Mouse (Mus musculus): Measurements from ENCODE around the gene Slc4a10. TPM values are rescaled to one million over a fixed set of nuclear protein-coding genes. Genes with fewer than 3 reads are reported as not detected.
"Not testable (repeated sequence)": the region's sequence is repeated elsewhere in the genome, so short reads cannot be mapped to it uniquely, and the experiment has no call there.

Slc4a10 gene
- 0.03 and 0.05 TPM in 2 replicates for polyA plus RNA-seq (2016; fragmentation: Nextera tagmentation; extraction: Ambion mirVana)

DNA sequence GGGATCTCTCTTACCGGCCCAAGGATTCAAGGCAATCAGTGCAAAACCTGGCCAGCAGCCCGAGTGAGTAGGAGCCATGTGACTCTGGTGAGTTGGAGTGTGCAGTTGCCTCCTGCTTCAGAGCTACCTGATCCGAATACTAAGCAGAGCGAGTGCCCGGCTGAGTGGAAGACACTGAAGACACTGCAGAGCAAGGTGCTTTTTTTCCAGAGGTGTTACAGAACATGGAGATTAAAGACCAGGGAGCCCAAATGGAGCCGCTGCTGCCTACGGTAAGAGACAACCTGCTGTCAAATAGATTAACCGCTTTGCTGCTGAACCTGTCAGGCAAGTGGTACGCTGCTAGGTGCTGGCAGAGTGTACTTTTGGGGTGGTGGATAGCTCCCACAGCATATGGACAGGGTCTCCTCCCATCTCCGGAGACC lies at the start of gene Slc4a10:
Slc4a10 (plus strand) TSS at position 42 of the 425 bp plus-strand sequence.
- Histone ChIP-seq H3K36me3 (replicated peaks) (no peaks in the 10 kb centered on the region), H3K27ac (replicated peaks) (no peak within 1 kb of the TSS), H3K4me3 (peak within 1 kb of the TSS; percentile 62), H3K4me1 (peaks cover 16% of the 10 kb centered on the region), H3K27me3 (replicated peaks; ENCODE audit: low read depth, poor library complexity, severe bottlenecking) (peaks cover 16% of the 10 kb centered on the region), H3K9me3 (no peaks in the 10 kb centered on the region)
- WGBS: 16% methylated on average over 10 of the region's 10 CpGs
- DNase-seq (ENCODE audit: low spot score): peak; percentile 13

DNA sequence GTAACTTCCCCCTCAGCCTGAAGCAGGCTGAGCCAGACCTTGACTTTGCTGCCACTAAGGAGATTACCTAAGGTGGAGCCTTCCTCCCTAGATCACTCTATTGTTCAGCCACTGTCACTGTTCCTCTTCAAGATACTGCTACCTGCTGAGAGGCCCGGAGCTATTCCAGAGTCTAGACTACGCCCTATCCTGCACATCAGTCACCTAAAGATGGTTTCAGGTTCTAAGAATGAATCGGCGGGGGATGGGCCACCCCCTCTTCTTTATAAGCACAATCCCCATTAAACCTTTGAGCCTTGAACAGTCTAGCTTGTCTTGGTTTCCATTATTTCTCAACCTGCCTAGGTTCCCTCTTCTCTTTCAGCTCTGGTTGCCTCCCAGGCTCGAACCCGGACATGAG lies 45.0 kb upstream of the Slc4a10 start:
- DNase-seq (ENCODE audit: low spot score); H3K27me3 ChIP-seq (replicated peaks; ENCODE audit: low read depth, poor library complexity, severe bottlenecking); H3K4me1 ChIP-seq; H3K36me3 ChIP-seq (replicated peaks); H3K9me3 ChIP-seq; H3K4me3 ChIP-seq; H3K27ac ChIP-seq (replicated peaks): not testable (repeated sequence)
- 91% methylated on average over 6 of the region's 6 CpGs for WGBS

- Histone ChIP-seq H3K4me3 (no peak overlapping the region), H3K9me3 (no peaks in the 10 kb centered on the region), H3K4me1 (no peaks in the 10 kb centered on the region), H3K36me3 (replicated peaks) (no peaks in the 10 kb centered on the region), H3K27me3 (replicated peaks; ENCODE audit: low read depth, poor library complexity, severe bottlenecking) (no peaks in the 10 kb centered on the region), H3K27ac (replicated peaks) (no peak overlapping the region)
- no peak for DNase-seq (ENCODE audit: low spot score)
- 55% methylated on average over 3 of the region's 3 CpGs for WGBS
These were observed 28.1 kb upstream of the Slc4a10 start for GRCm38 (mm10) chr2:62018209-62018608.

DNA sequence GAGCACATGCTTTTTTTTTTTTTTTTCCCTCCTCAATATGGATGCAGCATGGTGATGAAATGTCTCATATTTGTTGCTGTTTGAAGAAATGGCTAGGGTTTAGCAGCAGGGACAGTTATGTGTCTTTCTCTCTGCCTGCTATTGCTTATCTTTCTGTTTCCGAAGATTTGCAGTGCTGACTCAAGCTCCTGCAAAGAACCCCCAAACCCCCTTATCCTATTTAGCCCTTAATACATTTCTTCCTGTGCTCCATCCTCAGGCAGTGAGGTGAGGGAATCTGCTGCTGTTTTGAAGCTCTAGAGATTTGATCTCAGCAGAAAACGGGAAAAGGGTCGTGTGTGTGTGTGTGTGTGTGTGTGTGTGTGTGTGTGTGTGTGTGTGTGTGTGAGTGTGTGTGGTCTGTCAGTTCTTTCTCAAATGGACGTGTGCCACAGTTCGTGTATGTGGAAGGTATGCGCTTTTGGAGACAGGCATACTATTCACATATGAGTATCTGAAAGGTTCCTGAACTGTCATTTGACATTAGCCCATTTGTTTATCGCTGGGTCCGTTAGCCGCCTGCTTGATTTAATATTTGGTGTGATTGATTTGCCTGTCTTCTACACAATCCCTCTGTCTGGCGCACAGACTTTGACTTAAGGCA lies 720 bp downstream of the Slc4a10 start:
- WGBS: 13% methylated on average over 10 of the region's 10 CpGs
- no peak overlapping the region for H3K27ac ChIP-seq (replicated peaks)
- peak; percentile 8 for DNase-seq (ENCODE audit: low spot score)
- H3K36me3 ChIP-seq (replicated peaks): no peaks in the 10 kb centered on the region
- peak overlapping the region; percentile 62 for H3K4me3 ChIP-seq
- peaks cover 16% of the 10 kb centered on the region for H3K4me1 ChIP-seq
- no peaks in the 10 kb centered on the region for H3K9me3 ChIP-seq
- H3K27me3 ChIP-seq (replicated peaks; ENCODE audit: low read depth, poor library complexity, severe bottlenecking): peaks cover 16% of the 10 kb centered on the region

DNA sequence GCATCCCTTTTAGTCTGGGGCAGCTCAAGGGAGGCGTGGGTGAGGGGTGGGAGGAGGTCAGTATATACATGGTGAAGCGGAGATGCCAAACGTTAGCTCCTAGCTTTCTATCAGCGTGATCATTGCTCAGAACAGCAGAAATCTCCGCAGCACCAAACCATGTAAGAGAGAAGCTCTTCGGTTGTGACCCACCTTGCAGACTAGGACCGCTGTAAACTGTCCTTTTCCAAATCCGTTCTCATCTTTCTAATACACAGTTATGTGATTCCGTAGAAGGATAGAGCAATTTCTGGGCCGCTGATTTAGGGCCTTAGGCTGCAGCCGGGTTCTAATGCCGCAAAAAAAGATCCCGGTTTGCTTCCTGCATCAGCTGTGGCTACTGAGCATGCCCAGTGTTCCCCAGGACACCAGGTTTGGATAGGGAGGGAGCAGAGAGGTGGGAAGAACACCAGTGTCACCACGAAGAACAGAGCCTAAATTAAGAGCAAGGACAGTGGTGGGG lies 1.3 kb downstream of the Slc4a10 start:
- Histone ChIP-seq H3K4me1 (peaks cover 16% of the 10 kb centered on the region), H3K27ac (replicated peaks) (peak overlapping the region; percentile 30; the same call in 1 of the 2 replicates), H3K36me3 (replicated peaks) (no peaks in the 10 kb centered on the region), H3K9me3 (no peaks in the 10 kb centered on the region), H3K4me3 (peak overlapping the region; percentile 62), H3K27me3 (replicated peaks; ENCODE audit: low read depth, poor library complexity, severe bottlenecking) (peaks cover 16% of the 10 kb centered on the region)
- WGBS: 2% methylated on average over 14 of the region's 14 CpGs
- peak; percentile 59 for DNase-seq (ENCODE audit: low spot score)

DNA sequence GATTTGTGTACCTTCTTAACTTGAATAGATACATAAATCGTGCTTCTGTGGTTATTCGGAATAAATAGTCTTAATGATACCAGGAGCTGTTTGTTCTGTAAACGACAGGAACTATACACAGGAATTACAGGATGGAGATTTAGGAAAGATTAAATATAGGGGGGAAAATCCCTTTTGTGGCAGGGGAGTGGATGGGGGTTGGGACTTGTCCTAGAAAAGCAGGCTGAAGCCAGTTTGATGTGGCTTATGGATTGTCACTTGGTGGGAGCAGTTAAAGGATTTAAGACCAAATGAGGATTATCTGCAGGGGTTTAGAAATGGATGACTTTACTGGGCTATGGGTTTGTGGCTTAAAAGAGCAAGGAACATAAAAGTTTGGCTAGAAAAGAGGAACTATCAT lies 1.9 kb downstream of the Slc4a10 start:
- DNase-seq (ENCODE audit: low spot score): no peak
- H3K4me1 ChIP-seq: peaks cover 16% of the 10 kb centered on the region
- H3K27me3 ChIP-seq (replicated peaks; ENCODE audit: low read depth, poor library complexity, severe bottlenecking): peaks cover 16% of the 10 kb centered on the region
- no peaks in the 10 kb centered on the region for H3K36me3 ChIP-seq (replicated peaks)
- peak overlapping the region; percentile 62 for H3K4me3 ChIP-seq
- peak overlapping the region; percentile 30; the same call in 1 of the 2 replicates for H3K27ac ChIP-seq (replicated peaks)
- 18% methylated on average over 3 of the region's 3 CpGs for WGBS
- H3K9me3 ChIP-seq: no peaks in the 10 kb centered on the region

DNA sequence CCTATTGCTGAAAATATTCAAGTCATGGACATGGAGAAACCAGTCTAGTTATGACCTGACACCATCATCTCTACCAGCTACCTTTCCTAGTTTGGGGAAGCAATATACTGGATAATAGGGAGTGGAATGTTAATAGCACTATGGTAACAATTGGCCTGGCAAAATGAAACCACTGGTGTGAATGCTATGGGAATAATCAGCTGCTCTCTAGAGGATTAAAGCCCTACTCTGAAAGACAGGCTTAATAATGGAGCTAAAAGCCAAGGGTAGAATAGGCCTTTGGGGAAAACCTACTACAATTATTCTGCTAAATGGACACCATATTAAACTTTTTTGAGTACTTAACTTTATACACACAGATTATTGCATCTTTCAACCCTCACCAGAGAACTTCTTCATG lies 30.2 kb downstream of the Slc4a10 start:
- Histone ChIP-seq H3K27me3 (replicated peaks; ENCODE audit: low read depth, poor library complexity, severe bottlenecking) (no peaks in the 10 kb centered on the region), H3K4me1 (no peaks in the 10 kb centered on the region), H3K9me3 (no peaks in the 10 kb centered on the region), H3K4me3 (no peak overlapping the region), H3K36me3 (replicated peaks) (no peaks in the 10 kb centered on the region), H3K27ac (replicated peaks) (no peak overlapping the region)
- DNase-seq (ENCODE audit: low spot score): no peak

- Histone ChIP-seq H3K9me3 (no peaks in the 10 kb centered on the region), H3K27me3 (replicated peaks; ENCODE audit: low read depth, poor library complexity, severe bottlenecking) (no peaks in the 10 kb centered on the region), H3K36me3 (replicated peaks) (no peaks in the 10 kb centered on the region), H3K27ac (replicated peaks) (no peak overlapping the region), H3K4me3 (no peak overlapping the region), H3K4me1 (no peaks in the 10 kb centered on the region)
- DNase-seq (ENCODE audit: low spot score): no peak
- WGBS: 72% methylated on average over 3 of the region's 3 CpGs
These were observed 41.3 kb downstream of the Slc4a10 start for GRCm38 (mm10) chr2:62087566-62087965.

GRCm38 (mm10) chr2:62088715-62089114 lies 42.5 kb downstream of the Slc4a10 start:
- H3K4me3 ChIP-seq: no peak overlapping the region
- no peak overlapping the region for H3K27ac ChIP-seq (replicated peaks)
- H3K4me1 ChIP-seq: no peaks in the 10 kb centered on the region
- DNase-seq (ENCODE audit: low spot score): no peak
- H3K36me3 ChIP-seq (replicated peaks): no peaks in the 10 kb centered on the region
- H3K27me3 ChIP-seq (replicated peaks; ENCODE audit: low read depth, poor library complexity, severe bottlenecking): no peaks in the 10 kb centered on the region
- WGBS: 72% methylated on average over 8 of the region's 8 CpGs
- no peaks in the 10 kb centered on the region for H3K9me3 ChIP-seq

GRCm38 (mm10) chr2:62089208-62089607 lies 42.9 kb downstream of the Slc4a10 start:
- no peaks in the 10 kb centered on the region for H3K36me3 ChIP-seq (replicated peaks)
- H3K4me3 ChIP-seq: no peak overlapping the region
- WGBS: 68% methylated on average over 9 of the region's 9 CpGs
- no peak for DNase-seq (ENCODE audit: low spot score)
- no peak overlapping the region for H3K27ac ChIP-seq (replicated peaks)
- H3K4me1 ChIP-seq: no peaks in the 10 kb centered on the region
- H3K9me3 ChIP-seq: no peaks in the 10 kb centered on the region
- no peaks in the 10 kb centered on the region for H3K27me3 ChIP-seq (replicated peaks; ENCODE audit: low read depth, poor library complexity, severe bottlenecking)

DNA sequence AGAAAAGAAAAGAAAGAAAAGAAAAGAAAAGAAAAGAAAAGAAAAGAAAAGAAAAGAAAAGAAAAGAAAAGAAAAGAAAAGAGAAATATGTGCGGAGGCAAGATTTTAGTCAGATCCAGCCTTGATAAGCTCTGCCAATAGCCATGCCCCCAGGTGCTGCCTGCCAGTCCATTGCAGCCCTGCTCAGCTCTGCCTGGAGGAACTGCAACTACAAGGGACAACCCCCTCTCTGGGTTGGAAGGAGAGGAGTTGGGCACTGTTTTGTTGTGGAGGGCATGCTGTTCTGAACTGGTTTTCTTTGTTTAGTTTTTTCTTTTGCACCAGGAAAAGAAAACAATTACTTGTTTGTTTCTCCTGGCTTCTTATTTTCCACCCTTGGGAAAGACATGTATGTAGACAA lies 54.3 kb downstream of the Slc4a10 start:
- no peak for DNase-seq (ENCODE audit: low spot score)
- no peaks in the 10 kb centered on the region for H3K27me3 ChIP-seq (replicated peaks; ENCODE audit: low read depth, poor library complexity, severe bottlenecking)
- no peak overlapping the region for H3K4me3 ChIP-seq
- H3K27ac ChIP-seq (replicated peaks): no peak overlapping the region
- H3K9me3 ChIP-seq: no peaks in the 10 kb centered on the region
- no peaks in the 10 kb centered on the region for H3K4me1 ChIP-seq
- 90% methylated on average over 1 of the region's 1 CpGs for WGBS
- H3K36me3 ChIP-seq (replicated peaks): no peaks in the 10 kb centered on the region

- WGBS: 84% methylated on average over 4 of the region's 4 CpGs
- no peak for DNase-seq (ENCODE audit: low spot score)
- no peaks in the 10 kb centered on the region for H3K9me3 ChIP-seq
- H3K36me3 ChIP-seq (replicated peaks): no peaks in the 10 kb centered on the region
- H3K4me3 ChIP-seq: no peak overlapping the region
- no peak overlapping the region for H3K27ac ChIP-seq (replicated peaks)
- H3K4me1 ChIP-seq: no peaks in the 10 kb centered on the region
- H3K27me3 ChIP-seq (replicated peaks; ENCODE audit: low read depth, poor library complexity, severe bottlenecking): no peaks in the 10 kb centered on the region
These were observed 69.1 kb downstream of the Slc4a10 start for GRCm38 (mm10) chr2:62115346-62115745.

DNA sequence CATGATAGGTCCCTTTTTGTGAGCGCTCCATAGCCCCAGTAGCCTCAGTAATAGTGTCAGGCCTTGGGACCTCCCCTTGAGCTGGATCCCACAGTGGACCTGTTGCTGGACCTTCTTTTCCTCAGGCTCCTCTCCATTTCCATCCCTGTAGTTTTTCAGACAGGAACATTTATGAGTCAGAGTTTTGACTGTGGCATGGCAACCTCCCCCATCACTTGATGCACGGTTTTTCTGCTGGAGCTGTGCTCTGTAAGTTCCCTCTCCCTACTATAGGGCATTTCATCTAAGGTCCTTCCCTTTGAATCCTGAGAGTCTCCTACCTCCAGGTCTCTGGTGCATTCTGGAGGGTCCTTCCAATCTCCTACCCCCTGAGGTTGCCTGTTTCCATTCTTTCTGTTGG lies 83.7 kb downstream of the Slc4a10 start:
- Histone ChIP-seq H3K27ac (replicated peaks) (no peak overlapping the region), H3K27me3 (replicated peaks; ENCODE audit: low read depth, poor library complexity, severe bottlenecking) (no peaks in the 10 kb centered on the region), H3K4me1 (no peaks in the 10 kb centered on the region), H3K4me3 (no peak overlapping the region), H3K36me3 (replicated peaks) (no peaks in the 10 kb centered on the region), H3K9me3 (no peaks in the 10 kb centered on the region)
- DNase-seq (ENCODE audit: low spot score): no peak
- 83% methylated on average over 2 of the region's 2 CpGs for WGBS
